Mouse (Mus musculus) liver, postnatal 0 days (tissue): ENCODE measurements at regions not wholly inside any gene's neighbourhood (a gene's known extent, or its start where the extent isn't known, plus 50 kb on each side); places are given as distances from the start of the nearest gene placed in this dataset.

Experiments used
- CTCF ChIP-seq: sonication (generic); IDR thresholded peaks from 2 replicates; pipeline ENCODE4 v1.5.1; 2016; ENCODE audit warnings: antibody characterized with exemption, low read depth
- EP300 ChIP-seq: IDR thresholded peaks from 2 replicates; pipeline ENCODE4 v1.6.1; 2016; ENCODE audit warnings: antibody characterized with exemption, low read depth, mild to moderate bottlenecking

DNA sequence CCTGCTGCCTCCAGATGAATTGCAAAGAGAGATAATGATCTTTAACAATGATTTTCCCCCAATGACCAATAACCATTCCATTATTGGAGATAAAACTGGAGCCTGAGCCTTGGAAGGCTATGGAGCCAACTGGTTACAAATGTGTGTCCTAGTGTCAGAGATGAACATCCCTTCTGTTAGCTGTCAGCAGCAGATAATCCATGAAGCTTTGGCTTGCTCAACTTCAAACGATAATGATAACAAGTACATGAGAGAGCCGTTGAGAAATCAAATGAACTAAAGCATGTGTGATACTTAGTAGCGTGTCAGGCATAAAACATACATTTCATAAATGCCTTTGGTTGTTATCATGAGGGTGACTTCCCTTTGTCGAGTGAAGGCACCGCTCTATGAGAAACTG lies 576.2 kb downstream of the Ebf1 start:
- TF ChIP-seq CTCF (no peak), EP300 (no peak)
